Mouse (Mus musculus): ENCODE measurements around the gene Lsm11. TPM values are rescaled to one million over a fixed set of nuclear protein-coding genes. Genes with fewer than 3 reads are reported as not detected.

Gene Lsm11
- total and polyA plus RNA-seq, 2 experiments: 0.65 to 1.4 TPM

GRCm38 (mm10) chr11:45906109-45906786 lies 38.5 kb downstream of the Lsm11 start:
- Histone ChIP-seq H3K27ac (replicated peaks; ENCODE audit: insufficient read depth, low read depth, low read length) (no peak overlapping the region), H3K36me3 (ENCODE audit: control insufficient read depth, insufficient read depth, low read length) (peaks cover 59% of the 10 kb centered on the region), H3K9ac (ENCODE audit: low read depth, low read length) (no peak overlapping the region), H3K79me2 (ENCODE audit: control insufficient read depth, insufficient read depth, low read length) (no peaks in the 10 kb centered on the region), H3K4me3 (ENCODE audit: insufficient read depth, low read depth, low read length) (no peak overlapping the region), H3K4me1 (ENCODE audit: control insufficient read depth, insufficient read depth, low read length) (no peaks in the 10 kb centered on the region), H3K27me3 (ENCODE audit: control insufficient read depth, insufficient read depth, low read length) (no peaks in the 10 kb centered on the region)
- TF ChIP-seq POLR2A (IDR thresholded peaks at IDR 0.05; ENCODE audit: extremely low read depth, insufficient read depth, low read length) (no peak), CTCF (IDR thresholded peaks at IDR 0.05; ENCODE audit: low read depth, low read length) (no peak)
- WGBS: 89% methylated on average over 8 of the region's 8 CpGs
- no peak for DNase-seq (ENCODE audit: extremely low read depth, low read depth, low spot score)

- peak; percentile 42 for DNase-seq (ENCODE audit: extremely low read depth, low read depth, low spot score)
- Histone ChIP-seq H3K4me1 (ENCODE audit: control insufficient read depth, insufficient read depth, low read length) (peaks cover 14% of the 10 kb centered on the region), H3K36me3 (ENCODE audit: control insufficient read depth, insufficient read depth, low read length) (peaks cover 26% of the 10 kb centered on the region), H3K27ac (replicated peaks; ENCODE audit: insufficient read depth, low read depth, low read length) (no peak overlapping the region), H3K9ac (ENCODE audit: low read depth, low read length) (no peak overlapping the region), H3K4me3 (ENCODE audit: insufficient read depth, low read depth, low read length) (no peak overlapping the region), H3K27me3 (ENCODE audit: control insufficient read depth, insufficient read depth, low read length) (no peaks in the 10 kb centered on the region), H3K79me2 (ENCODE audit: control insufficient read depth, insufficient read depth, low read length) (no peaks in the 10 kb centered on the region)
- no peak for TF ChIP-seq CTCF (IDR thresholded peaks at IDR 0.05; ENCODE audit: low read depth, low read length)
- TF ChIP-seq POLR2A (IDR thresholded peaks at IDR 0.05; ENCODE audit: extremely low read depth, insufficient read depth, low read length): no peak
- WGBS: 37% methylated on average over 11 of the region's 11 CpGs
Measured at GRCm38 (mm10) chr11:45900233-45901015, 44.3 kb downstream of the Lsm11 start.

DNA sequence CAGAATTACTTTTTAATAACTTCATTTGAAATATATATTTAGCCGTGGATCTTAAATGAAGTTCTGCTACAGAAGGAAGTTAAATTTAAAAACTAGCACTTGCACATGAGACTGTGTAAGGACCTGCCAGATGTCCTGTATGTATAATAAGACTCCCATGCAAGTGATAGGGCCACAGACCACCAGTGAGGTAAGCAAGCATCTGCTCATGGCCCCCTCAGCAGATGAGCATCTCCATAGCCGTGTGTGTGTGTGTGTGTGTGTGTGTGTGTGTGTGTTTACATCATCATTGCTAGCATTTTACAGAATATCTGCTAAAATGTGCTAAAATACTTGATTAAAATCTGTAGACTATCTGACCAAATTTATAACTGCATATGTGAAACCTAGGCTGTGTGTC lies 47.3 kb downstream of the Lsm11 start:
- no peak for DNase-seq (ENCODE audit: extremely low read depth, low read depth, low spot score)
- H3K27ac ChIP-seq (replicated peaks; ENCODE audit: insufficient read depth, low read depth, low read length): no peak overlapping the region
- H3K36me3 ChIP-seq (ENCODE audit: control insufficient read depth, insufficient read depth, low read length): peaks cover 35% of the 10 kb centered on the region
- no peak overlapping the region for H3K9ac ChIP-seq (ENCODE audit: low read depth, low read length)
- H3K4me3 ChIP-seq (ENCODE audit: insufficient read depth, low read depth, low read length): no peak overlapping the region
- no peak for TF ChIP-seq CTCF (IDR thresholded peaks at IDR 0.05; ENCODE audit: low read depth, low read length)
- no peak for TF ChIP-seq POLR2A (IDR thresholded peaks at IDR 0.05; ENCODE audit: extremely low read depth, insufficient read depth, low read length)
- H3K79me2 ChIP-seq (ENCODE audit: control insufficient read depth, insufficient read depth, low read length): no peaks in the 10 kb centered on the region
- H3K4me1 ChIP-seq (ENCODE audit: control insufficient read depth, insufficient read depth, low read length): peaks cover 20% of the 10 kb centered on the region
- WGBS: 96% methylated on average over 2 of the region's 2 CpGs
- H3K27me3 ChIP-seq (ENCODE audit: control insufficient read depth, insufficient read depth, low read length): no peaks in the 10 kb centered on the region

- Histone ChIP-seq H3K79me2 (ENCODE audit: control insufficient read depth, insufficient read depth, low read length) (no peaks in the 10 kb centered on the region; the same call in 1 of the 2 replicates), H3K27me3 (ENCODE audit: control insufficient read depth, insufficient read depth, low read length) (no peaks in the 10 kb centered on the region), H3K36me3 (ENCODE audit: control insufficient read depth, insufficient read depth, low read length) (peaks cover 38% of the 10 kb centered on the region), H3K4me3 (ENCODE audit: insufficient read depth, low read depth, low read length) (no peak overlapping the region), H3K9ac (ENCODE audit: low read depth, low read length) (no peak overlapping the region), H3K4me1 (ENCODE audit: control insufficient read depth, insufficient read depth, low read length) (peaks cover 35% of the 10 kb centered on the region), H3K27ac (replicated peaks; ENCODE audit: insufficient read depth, low read depth, low read length) (peak overlapping the region; percentile 55)
- no peak for TF ChIP-seq CTCF (IDR thresholded peaks at IDR 0.05; ENCODE audit: low read depth, low read length)
- TF ChIP-seq POLR2A (IDR thresholded peaks at IDR 0.05; ENCODE audit: extremely low read depth, insufficient read depth, low read length): no peak
- DNase-seq (ENCODE audit: extremely low read depth, low read depth, low spot score): peak; percentile 90
- WGBS: 32% methylated on average over 5 of the region's 5 CpGs
Measured at GRCm38 (mm10) chr11:45892861-45893360, 51.8 kb downstream of the Lsm11 start.

- Histone ChIP-seq H3K36me3 (ENCODE audit: control insufficient read depth, insufficient read depth, low read length) (peaks cover 43% of the 10 kb centered on the region), H3K4me1 (ENCODE audit: control insufficient read depth, insufficient read depth, low read length) (peaks cover 31% of the 10 kb centered on the region), H3K4me3 (ENCODE audit: insufficient read depth, low read depth, low read length) (no peak overlapping the region), H3K27ac (replicated peaks; ENCODE audit: insufficient read depth, low read depth, low read length) (no peak overlapping the region), H3K9ac (ENCODE audit: low read depth, low read length) (no peak overlapping the region), H3K27me3 (ENCODE audit: control insufficient read depth, insufficient read depth, low read length) (no peaks in the 10 kb centered on the region), H3K79me2 (ENCODE audit: control insufficient read depth, insufficient read depth, low read length) (peaks cover 3% of the 10 kb centered on the region; the same call in 1 of the 2 replicates)
- 44% methylated on average over 20 of the region's 20 CpGs for WGBS
- TF ChIP-seq CTCF (IDR thresholded peaks at IDR 0.05; ENCODE audit: low read depth, low read length): no peak
- no peak for TF ChIP-seq POLR2A (IDR thresholded peaks at IDR 0.05; ENCODE audit: extremely low read depth, insufficient read depth, low read length)
- DNase-seq (ENCODE audit: extremely low read depth, low read depth, low spot score): peak; percentile 90
Measured at GRCm38 (mm10) chr11:45890423-45890822, 54.3 kb downstream of the Lsm11 start.

Measured in liver, adult 2 months (tissue).